Mouse (Mus musculus): ENCODE results near the gene Uba6.

- TF ChIP-seq CTCF (IDR thresholded peaks at IDR 0.05) (no peak), EP300 (IDR thresholded peaks at IDR 0.05) (no peak)
Observed at GRCm38 (mm10) chr5:86173778-86174177, 1.2 kb upstream of the Uba6 start.
